Mouse (Mus musculus) kidney, embryonic 15.5 days (tissue): Measurements from ENCODE around the gene Psmd9. TPM values are rescaled to one million over a fixed set of nuclear protein-coding genes. Genes with fewer than 3 reads are reported as not detected.

Source experiments
- ATAC-seq: fragments of 200-750 bp; cut with Nextera tagmentation; replicated peaks from 2 replicates; pipeline ENCODE4 v1.8.0; 2017; ENCODE audit warnings: moderate TSS enrichment; ENCODE audit not compliant: low FRiP score
- H3K27ac ChIP-seq: fragments of 300-500 bp; sonication (generic); 2 replicates; pipeline ENCODE4 v1.5.1; 2015; ENCODE audit warnings: mild to moderate bottlenecking, inconsistent platforms
- H3K27me3 ChIP-seq: fragments of 300-500 bp; sonication (generic); 2 replicates; pipeline ENCODE4 v1.6.1; 2015; ENCODE audit warnings: inconsistent platforms
- H3K36me3 ChIP-seq: fragments of 300-500 bp; sonication (generic); 2 replicates; pipeline ENCODE4 v1.6.1; 2015; ENCODE audit warnings: inconsistent platforms
- H3K4me1 ChIP-seq: fragments of 300-500 bp; sonication (generic); 2 replicates; pipeline ENCODE4 v1.6.1; 2015; ENCODE audit warnings: inconsistent platforms
- H3K4me2 ChIP-seq: fragments of 300-500 bp; sonication (generic); 2 replicates; pipeline ENCODE4 v1.6.1; 2015; ENCODE audit warnings: moderate library complexity, mild to moderate bottlenecking, inconsistent platforms
- H3K4me3 ChIP-seq: fragments of 300-500 bp; sonication (generic); replicated peaks from 2 replicates; pipeline ENCODE4 v1.5.1; 2015; ENCODE audit warnings: mild to moderate bottlenecking, inconsistent platforms
- H3K9ac ChIP-seq: fragments of 300-500 bp; sonication (generic); 2 replicates; pipeline ENCODE4 v1.6.1; 2015; ENCODE audit warnings: mild to moderate bottlenecking, inconsistent platforms
- H3K9me3 ChIP-seq: fragments of 300-500 bp; sonication (generic); replicated peaks from 2 replicates; pipeline ENCODE4 v1.6.1; 2016; ENCODE audit warnings: inconsistent platforms
- WGBS: fragments of 180-500 bp; shearing (Covaris S2); methylation state at CpG from one replicate; pipeline ENCODE4 v1.1.7; 2015; ENCODE audit warnings: mixed read lengths; 5-methylcytosine and 5-hydroxymethylcytosine counted together
- polyA plus RNA-seq: library from polyadenylated mRNA; unstranded; fragments of >200 nt; fragmentation: Nextera tagmentation; extraction: Ambion mirVana; gene quantifications from 2 replicates; pipeline ENCODE4 v1.2.1, GENCODE M21; 2015

Psmd9 gene
- polyA plus RNA-seq, 1 experiment from 2014 or later = 90.5 TPM

- ATAC-seq = peak; percentile 36; the same call in 1 of the 2 replicates
Observed at GRCm38 (mm10) chr5:123235731-123236130, 66.5 kb downstream of the Psmd9 start.

DNA sequence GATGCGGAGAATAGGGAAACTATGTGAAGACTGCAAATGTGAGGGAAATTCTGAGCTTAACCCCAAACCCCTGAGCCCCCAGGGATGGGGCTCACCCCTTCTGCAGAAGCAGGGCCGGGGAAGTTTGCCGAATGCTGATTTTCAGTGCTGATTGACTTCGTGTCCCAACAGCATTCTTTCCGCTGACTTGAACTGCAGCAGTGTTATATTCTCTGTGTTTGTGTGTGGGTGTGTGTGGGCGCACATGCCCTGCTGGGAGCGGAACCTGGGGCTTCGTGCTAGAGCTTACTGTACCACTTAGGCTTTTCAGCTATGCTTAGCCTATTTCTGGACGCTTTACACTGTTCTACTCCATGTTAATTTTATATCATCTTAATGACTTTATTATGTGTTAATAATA, 67.2 kb downstream of the Psmd9 start:
- H3K27me3 ChIP-seq = no peaks in the 10 kb centered on the region
- H3K36me3 ChIP-seq = peaks cover 67% of the 10 kb centered on the region
- no peaks in the 10 kb centered on the region for H3K9me3 ChIP-seq
- no peak for ATAC-seq
- 0 out of 2 replicates have a peak, but pooled peaks cover 3% of the 10 kb centered on the region for H3K4me1 ChIP-seq
- no peak overlapping the region for H3K27ac ChIP-seq
- H3K4me2 ChIP-seq = no peak overlapping the region
- no peak overlapping the region for H3K4me3 ChIP-seq
- no peak overlapping the region for H3K9ac ChIP-seq
- WGBS = 94% methylated on average over 9 of the region's 9 CpGs

More at GRCm38 (mm10) chr5:123235731-123236130, 66.5 kb downstream of the Psmd9 start:
- Histone ChIP-seq H3K4me1 (0 out of 2 replicates have a peak, but pooled peaks cover 3% of the 10 kb centered on the region), H3K27me3 (no peaks in the 10 kb centered on the region), H3K9ac (no peak overlapping the region), H3K4me2 (no peak overlapping the region), H3K9me3 (no peaks in the 10 kb centered on the region), H3K36me3 (peaks cover 65% of the 10 kb centered on the region), H3K27ac (no peak overlapping the region), H3K4me3 (no peak overlapping the region)
- WGBS = 30% methylated on average over 2 of the region's 2 CpGs

DNA sequence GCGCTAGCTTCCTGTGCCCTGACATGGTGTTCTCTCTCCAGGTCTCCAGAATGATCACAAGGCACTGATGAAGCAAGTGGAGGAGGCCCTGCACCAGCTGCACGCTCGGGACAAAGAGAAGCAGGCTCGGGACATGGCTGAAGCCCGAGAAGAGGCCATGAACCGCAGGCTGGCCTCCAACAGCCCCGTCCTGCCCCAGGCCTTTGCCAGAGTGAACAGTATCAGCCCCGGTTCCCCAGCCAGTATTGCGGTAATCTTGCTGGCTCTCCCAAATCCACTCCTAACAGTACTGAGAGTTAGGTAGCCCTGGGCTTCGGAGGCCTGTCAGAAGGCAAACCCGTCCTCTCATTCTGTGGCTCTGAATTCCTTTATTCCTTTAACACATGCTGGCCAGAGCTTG, 70.3 kb downstream of the Psmd9 start:
- Histone ChIP-seq H3K4me3 (no peak overlapping the region), H3K36me3 (peaks cover 94% of the 10 kb centered on the region), H3K9ac (no peak overlapping the region), H3K4me1 (0 out of 2 replicates have a peak, but pooled peaks cover 3% of the 10 kb centered on the region), H3K9me3 (no peaks in the 10 kb centered on the region), H3K27ac (no peak overlapping the region), H3K27me3 (no peaks in the 10 kb centered on the region), H3K4me2 (no peak overlapping the region)
- ATAC-seq = no peak
- 88% methylated on average over 11 of the region's 11 CpGs for WGBS

GRCm38 (mm10) chr5:123245518-123245917, 76.3 kb downstream of the Psmd9 start:
- H3K4me2 ChIP-seq = no peak overlapping the region
- WGBS = 18% methylated on average over 4 of the region's 4 CpGs
- H3K36me3 ChIP-seq = peaks cover 56% of the 10 kb centered on the region
- no peak overlapping the region for H3K4me3 ChIP-seq
- H3K9me3 ChIP-seq = no peaks in the 10 kb centered on the region
- peak; percentile 58; the same call in 1 of the 2 replicates for ATAC-seq
- H3K4me1 ChIP-seq = peaks cover 7% of the 10 kb centered on the region; the same call in 1 of the 2 replicates
- no peak overlapping the region for H3K9ac ChIP-seq
- no peak overlapping the region for H3K27ac ChIP-seq
- H3K27me3 ChIP-seq = no peaks in the 10 kb centered on the region

- ATAC-seq = no peak; the same call in 1 of the 2 replicates
- peak overlapping the region; percentile 57 for H3K4me2 ChIP-seq
- H3K9me3 ChIP-seq = no peaks in the 10 kb centered on the region
- peaks cover 8% of the 10 kb centered on the region for H3K4me1 ChIP-seq
- no peak overlapping the region for H3K27ac ChIP-seq
- peaks cover 12% of the 10 kb centered on the region for H3K36me3 ChIP-seq
- WGBS = 61% methylated on average over 8 of the region's 8 CpGs
- no peak overlapping the region for H3K4me3 ChIP-seq
- H3K9ac ChIP-seq = no peak overlapping the region
- H3K27me3 ChIP-seq = no peaks in the 10 kb centered on the region; the same call in 1 of the 2 replicates
Observed at GRCm38 (mm10) chr5:123251390-123251789, 82.2 kb downstream of the Psmd9 start.

DNA sequence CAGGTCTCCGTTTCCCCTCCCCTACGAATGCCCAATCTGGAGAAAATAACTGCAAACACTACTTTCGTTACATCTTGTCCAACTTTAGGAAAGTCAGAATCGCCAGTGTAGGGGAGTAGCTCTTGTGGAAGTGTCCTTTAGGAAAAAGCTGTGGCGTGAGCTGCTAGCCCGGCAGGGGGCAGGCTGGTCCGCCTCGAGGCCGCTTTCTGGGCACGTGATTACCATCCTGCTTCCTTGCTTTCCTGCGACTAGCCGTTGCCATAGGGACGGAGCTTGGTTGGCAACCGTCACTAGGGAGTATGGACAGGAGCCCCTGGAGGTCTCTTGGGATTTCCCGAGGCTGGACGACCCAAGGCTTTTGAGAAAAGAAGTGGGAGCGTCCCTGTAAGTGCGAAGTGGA, 82.6 kb downstream of the Psmd9 start, which contains the start of gene Wdr66:
Wdr66 (plus strand) TSS at position 269 of the 400 bp plus-strand sequence.
- peak within 1 kb of the TSS; percentile 30 for H3K4me3 ChIP-seq
- peak; percentile 87 for ATAC-seq

DNA sequence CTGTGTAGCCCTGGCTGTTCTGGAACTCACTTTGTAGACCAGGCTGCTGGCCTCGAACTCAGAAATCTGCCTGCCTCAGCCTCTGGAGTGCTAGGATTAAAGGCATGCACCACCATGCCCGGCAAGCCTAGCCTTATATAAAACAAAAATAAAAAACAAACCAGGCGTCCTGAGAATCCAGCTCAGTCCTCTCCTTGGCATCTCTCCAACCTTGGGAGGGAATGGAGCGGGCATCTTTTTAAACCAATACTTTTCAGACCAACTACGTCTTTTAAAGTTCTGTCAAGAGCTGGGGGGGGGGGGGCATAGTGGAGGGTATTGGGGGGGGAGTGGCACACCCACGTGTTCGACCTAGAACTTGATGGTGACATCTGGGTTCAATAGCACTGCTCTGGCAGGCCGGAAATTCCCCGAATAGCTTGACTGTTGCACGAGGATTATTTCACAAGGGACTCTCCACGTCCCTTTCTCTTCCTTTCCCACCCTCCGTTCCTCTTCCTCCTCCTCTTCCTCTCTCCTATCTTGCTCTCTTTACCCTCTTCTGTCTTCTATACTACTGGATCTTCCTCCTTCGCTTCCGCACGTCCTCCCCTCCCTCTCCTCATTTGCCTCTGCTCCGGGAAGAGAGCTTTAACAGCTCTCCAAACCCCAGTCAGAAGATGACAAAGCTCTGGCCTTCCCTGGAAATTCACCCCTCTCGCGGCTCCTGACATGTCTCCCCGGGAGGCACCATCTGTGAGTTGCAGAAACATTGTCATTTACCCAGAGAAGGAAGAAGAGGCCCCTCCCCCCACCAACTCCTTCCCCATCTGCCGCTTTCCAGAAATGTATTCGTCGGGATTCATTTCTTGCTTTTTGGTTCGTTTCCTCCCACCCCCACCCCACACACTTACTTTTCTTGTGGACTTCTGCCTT, 87.9 kb downstream of the Psmd9 start:
- Histone ChIP-seq H3K9me3 (no peaks in the 10 kb centered on the region), H3K27ac (0 out of 2 replicates have a peak overlapping the region, but pooled peaks have one; percentile 18), H3K4me1 (peaks cover 15% of the 10 kb centered on the region), H3K4me2 (peak overlapping the region; percentile 24), H3K4me3 (peak overlapping the region; percentile 0), H3K27me3 (no peaks in the 10 kb centered on the region; the same call in 1 of the 2 replicates), H3K9ac (no peak overlapping the region), H3K36me3 (no peaks in the 10 kb centered on the region)
- ATAC-seq = no peak
- 33% methylated on average over 23 of the region's 23 CpGs for WGBS

More for the DNA sequence above, 82.6 kb downstream of the Psmd9 start, which contains the start of gene Wdr66:
- Histone ChIP-seq H3K27ac (no peak within 1 kb of the TSS), H3K9ac (no peak within 1 kb of the TSS), H3K4me2 (peak within 1 kb of the TSS; percentile 57), H3K36me3 (peaks cover 12% of the 10 kb centered on the region), H3K4me1 (peaks cover 10% of the 10 kb centered on the region), H3K27me3 (no peaks in the 10 kb centered on the region; the same call in 1 of the 2 replicates), H3K9me3 (no peaks in the 10 kb centered on the region)
- WGBS = 2% methylated on average over 18 of the region's 18 CpGs

- H3K36me3 ChIP-seq = no peaks in the 10 kb centered on the region
- 50% methylated on average over 5 of the region's 5 CpGs for WGBS
- H3K27ac ChIP-seq = no peak overlapping the region
- no peak for ATAC-seq
- H3K4me2 ChIP-seq = no peak overlapping the region
- H3K4me3 ChIP-seq = no peak overlapping the region
- H3K9ac ChIP-seq = no peak overlapping the region
- H3K9me3 ChIP-seq = no peaks in the 10 kb centered on the region
- 0 out of 2 replicates have a peak, but pooled peaks cover 14% of the 10 kb centered on the region for H3K4me1 ChIP-seq
- no peaks in the 10 kb centered on the region; the same call in 1 of the 2 replicates for H3K27me3 ChIP-seq
Observed at GRCm38 (mm10) chr5:123258990-123259389, 89.8 kb downstream of the Psmd9 start.

DNA sequence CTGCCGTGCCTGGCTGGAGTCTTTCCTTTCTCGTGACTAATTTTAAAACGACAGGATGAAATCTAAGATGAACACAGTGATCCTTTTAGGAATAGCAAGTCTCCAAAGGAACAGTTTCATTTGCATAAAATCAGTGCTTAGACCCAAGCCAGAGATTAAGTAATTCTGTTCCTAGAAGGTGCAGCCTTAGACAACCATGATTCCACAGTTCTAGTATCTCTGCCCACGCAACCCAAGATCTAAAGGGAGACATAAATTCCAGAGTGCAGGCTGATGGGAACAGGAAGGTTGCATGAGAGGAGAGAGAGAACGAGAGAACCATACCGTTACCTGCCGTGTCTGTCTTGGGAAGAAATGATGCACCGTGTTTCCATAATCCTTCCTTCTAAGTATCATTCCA, 91.5 kb downstream of the Psmd9 start:
- ATAC-seq = no peak
- Histone ChIP-seq H3K36me3 (no peaks in the 10 kb centered on the region), H3K27ac (no peak overlapping the region), H3K4me1 (0 out of 2 replicates have a peak, but pooled peaks cover 14% of the 10 kb centered on the region), H3K9ac (no peak overlapping the region), H3K9me3 (no peaks in the 10 kb centered on the region), H3K27me3 (no peaks in the 10 kb centered on the region), H3K4me2 (no peak overlapping the region), H3K4me3 (no peak overlapping the region)
- 73% methylated on average over 8 of the region's 8 CpGs for WGBS

DNA sequence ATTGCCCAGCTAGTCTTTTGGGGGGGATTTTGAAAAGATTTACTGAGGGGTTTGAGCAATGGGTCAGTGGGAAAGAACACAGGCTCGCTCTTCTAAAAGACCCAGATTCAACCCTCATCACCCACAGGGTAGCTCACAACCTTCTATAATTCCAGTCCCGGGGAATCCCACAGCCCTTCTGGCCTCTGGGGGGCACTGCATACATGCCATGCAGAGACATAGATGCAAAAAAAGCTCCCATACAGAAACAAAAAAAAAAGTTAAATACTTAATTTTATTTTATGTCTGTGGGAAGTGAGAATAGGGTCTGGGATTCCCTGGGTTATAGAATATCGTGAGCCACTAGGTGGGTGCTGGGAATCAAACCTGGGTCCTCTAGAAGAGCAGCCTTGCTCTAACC, 97.7 kb downstream of the Psmd9 start:
- no peak overlapping the region for H3K27ac ChIP-seq
- H3K4me3 ChIP-seq = no peak overlapping the region
- no peak for ATAC-seq
- H3K4me2 ChIP-seq = no peak overlapping the region
- H3K9me3 ChIP-seq = 0 out of 2 replicates have a peak, but pooled peaks cover 4% of the 10 kb centered on the region
- H3K27me3 ChIP-seq = no peaks in the 10 kb centered on the region
- H3K36me3 ChIP-seq = no peaks in the 10 kb centered on the region
- H3K9ac ChIP-seq = no peak overlapping the region
- peaks cover 8% of the 10 kb centered on the region; the same call in 1 of the 2 replicates for H3K4me1 ChIP-seq
- 82% methylated on average over 3 of the region's 3 CpGs for WGBS

DNA sequence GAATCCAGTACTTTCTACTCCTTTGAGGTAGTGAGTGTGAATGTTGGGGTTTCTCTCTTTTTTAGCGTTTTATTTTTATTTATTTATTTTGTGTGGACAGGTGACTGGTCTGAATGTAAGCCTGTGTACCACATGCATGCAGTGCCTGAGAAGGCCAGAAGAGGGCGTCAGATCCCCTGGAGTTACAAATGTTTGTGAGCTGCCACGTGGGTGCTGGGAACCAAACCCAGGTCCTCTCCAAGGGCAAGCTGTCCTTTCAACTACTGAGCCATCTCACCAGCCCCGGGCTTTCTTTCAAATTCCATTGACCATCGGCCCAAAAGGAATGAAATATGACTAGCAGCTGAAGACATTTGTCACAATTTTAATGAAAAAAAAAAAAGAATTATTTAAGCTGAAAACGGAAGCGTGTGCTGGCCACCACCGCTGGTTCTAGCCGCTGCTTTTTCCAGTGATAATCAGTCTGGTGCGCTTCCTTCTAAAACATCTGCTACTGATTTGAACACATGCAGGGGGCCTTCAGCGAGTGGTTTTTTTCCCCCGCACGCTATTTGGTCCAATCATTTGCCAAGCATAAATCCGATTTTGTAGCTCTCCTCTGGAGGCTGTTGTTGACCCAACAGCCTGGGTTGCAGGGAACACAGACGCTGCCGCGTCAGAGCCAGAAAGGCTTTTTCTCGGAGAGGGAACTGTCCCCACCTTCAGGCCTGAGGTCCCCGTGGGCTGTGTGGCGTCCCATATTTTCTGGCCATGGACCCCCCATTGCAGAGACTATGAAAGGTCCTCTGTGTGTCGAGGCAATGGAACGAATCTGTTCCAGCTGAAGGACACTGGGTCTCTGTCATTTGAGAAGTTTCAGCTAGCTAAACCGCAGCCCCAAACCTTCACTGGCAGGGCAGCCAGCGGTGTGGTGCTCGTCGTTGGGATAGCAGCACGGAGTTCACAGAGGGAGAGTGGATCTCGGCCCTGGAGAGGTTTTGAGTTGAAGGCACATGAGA, 99.6 kb downstream of the Psmd9 start:
- Histone ChIP-seq H3K9me3 (0 out of 2 replicates have a peak, but pooled peaks cover 4% of the 10 kb centered on the region), H3K4me3 (no peak overlapping the region), H3K4me1 (peaks cover 10% of the 10 kb centered on the region; the same call in 1 of the 2 replicates), H3K36me3 (no peaks in the 10 kb centered on the region), H3K4me2 (no peak overlapping the region), H3K27me3 (no peaks in the 10 kb centered on the region), H3K9ac (no peak overlapping the region), H3K27ac (no peak overlapping the region)
- WGBS = 78% methylated on average over 28 of the region's 28 CpGs
- ATAC-seq = no peak
